Mouse (Mus musculus) cerebellum, adult 2 months (tissue): Measurements from ENCODE around the gene Cabp1. TPM values are rescaled to one million over a fixed set of nuclear protein-coding genes. Genes with fewer than 3 reads are reported as not detected.

ENCODE experiments used
- DNase-seq, 2 experiments: peaks; one replicate each; pipeline ENCODE4 v3.0.0; 2021
- H3K27ac ChIP-seq: fragments of 200-500 bp; 2 replicates; pipeline ENCODE4 v1.5.1; 2012; ENCODE audit warnings: low read length, control low read depth, inconsistent platforms; ENCODE audit not compliant: insufficient read depth
- H3K27me3 ChIP-seq: fragments of 200-500 bp; 2 replicates; pipeline ENCODE4 v1.6.1; 2012; ENCODE audit warnings: inconsistent platforms, mild to moderate bottlenecking, low read length, moderate library complexity; ENCODE audit not compliant: control insufficient read depth, insufficient read depth
- H3K4me1 ChIP-seq: fragments of 200-500 bp; 2 replicates; pipeline ENCODE4 v1.6.1; 2011; ENCODE audit warnings: low read length; ENCODE audit not compliant: control insufficient read depth, insufficient read depth
- H3K4me3 ChIP-seq: fragments of 200-500 bp; replicated peaks from 2 replicates; pipeline ENCODE3; 2011; ENCODE audit warnings: mild to moderate bottlenecking, low read depth, low read length, control low read depth; ENCODE audit not compliant: insufficient read depth
- CTCF ChIP-seq: fragments of 200-500 bp; IDR thresholded peaks from 2 replicates; pipeline ENCODE4 v1.5.1; 2011; ENCODE audit warnings: low read depth, mild to moderate bottlenecking, control low read depth, low read length, moderate library complexity, borderline replicate concordance; ENCODE audit not compliant: insufficient read depth
- POLR2A ChIP-seq: fragments of 200-500 bp; IDR thresholded peaks from 2 replicates; pipeline ENCODE4 v1.6.1; 2011; ENCODE audit warnings: low read length, control low read depth, borderline replicate concordance; ENCODE audit not compliant: insufficient read depth
- WGBS: fragments of 180-500 bp; shearing (Covaris S2); methylation state at CpG from one replicate; pipeline ENCODE4 v1.1.7; 2018; 5-methylcytosine and 5-hydroxymethylcytosine counted together
- polyA plus RNA-seq: library from polyadenylated mRNA; depleted of rRNA; stranded (reverse); fragments of >200 nt; gene quantifications from 2 replicates; pipeline ENCODE4 v1.2.3, GENCODE M21; 2012

Cabp1 gene
- polyA plus RNA-seq, 1 experiment = 294 TPM

- DNase-seq = no peak
- H3K27ac ChIP-seq = no peak overlapping the region
- 54% methylated on average over 8 of the region's 8 CpGs for WGBS
- H3K4me3 ChIP-seq = no peak overlapping the region
- H3K4me1 ChIP-seq = peaks cover 37% of the 10 kb centered on the region
- no peaks in the 10 kb centered on the region for H3K27me3 ChIP-seq
- TF ChIP-seq CTCF (no peak), POLR2A (no peak)
Measured at GRCm38 (mm10) chr5:115182925-115183324, 11.3 kb downstream of the Cabp1 start.

- Histone ChIP-seq H3K27ac (peak overlapping the region; percentile 27; the same call in 1 of the 2 replicates), H3K4me3 (no peak overlapping the region), H3K27me3 (no peaks in the 10 kb centered on the region), H3K4me1 (peaks cover 26% of the 10 kb centered on the region)
- TF ChIP-seq POLR2A = no peak
- TF ChIP-seq CTCF = no peak
- DNase-seq = peak; percentile 78 to 83
- WGBS = 34% methylated on average over 13 of the region's 13 CpGs
Measured at GRCm38 (mm10) chr5:115181248-115181940, 12.8 kb downstream of the Cabp1 start.

- TF ChIP-seq CTCF (0 out of 2 replicates have a peak, but pooled peaks have one; percentile 7), POLR2A (no peak)
- WGBS = 94% methylated on average over 11 of the region's 11 CpGs
- DNase-seq = no peak
- Histone ChIP-seq H3K4me3 (no peak overlapping the region), H3K27ac (no peak overlapping the region), H3K27me3 (no peaks in the 10 kb centered on the region), H3K4me1 (peaks cover 25% of the 10 kb centered on the region)
Measured at GRCm38 (mm10) chr5:115179596-115179995, 14.6 kb downstream of the Cabp1 start.

- Histone ChIP-seq H3K27me3 (no peaks in the 10 kb centered on the region), H3K27ac (no peak overlapping the region), H3K4me1 (peaks cover 22% of the 10 kb centered on the region), H3K4me3 (no peak overlapping the region)
- TF ChIP-seq CTCF (no peak), POLR2A (no peak)
- DNase-seq = no peak
- 85% methylated on average over 6 of the region's 6 CpGs for WGBS
Measured at GRCm38 (mm10) chr5:115177866-115178265, 16.3 kb downstream of the Cabp1 start.

- no peaks in the 10 kb centered on the region for H3K27me3 ChIP-seq
- TF ChIP-seq CTCF (no peak), POLR2A (no peak)
- no peak overlapping the region for H3K27ac ChIP-seq
- no peaks in the 10 kb centered on the region for H3K4me1 ChIP-seq
- 91% methylated on average over 1 of the region's 1 CpGs for WGBS
- no peak for DNase-seq
- no peak overlapping the region for H3K4me3 ChIP-seq
Measured at GRCm38 (mm10) chr5:115174554-115174953, 19.6 kb downstream of the Cabp1 start.

GRCm38 (mm10) chr5:115170150-115170549 lies 24.0 kb downstream of the Cabp1 start:
- Histone ChIP-seq H3K27ac (no peak overlapping the region), H3K27me3 (no peaks in the 10 kb centered on the region), H3K4me1 (peaks cover 18% of the 10 kb centered on the region), H3K4me3 (no peak overlapping the region)
- WGBS = 76% methylated on average over 8 of the region's 8 CpGs
- no peak for TF ChIP-seq CTCF
- TF ChIP-seq POLR2A = no peak
- no peak for DNase-seq

GRCm38 (mm10) chr5:115168641-115169415 lies 25.4 kb downstream of the Cabp1 start:
- no peak for DNase-seq
- Histone ChIP-seq H3K4me3 (no peak overlapping the region), H3K4me1 (peaks cover 18% of the 10 kb centered on the region), H3K27ac (no peak overlapping the region), H3K27me3 (no peaks in the 10 kb centered on the region)
- TF ChIP-seq POLR2A = no peak
- TF ChIP-seq CTCF = no peak
- 33% methylated on average over 27 of the region's 27 CpGs for WGBS

- Histone ChIP-seq H3K27me3 (no peaks in the 10 kb centered on the region), H3K27ac (peak overlapping the region; percentile 37; the same call in 1 of the 2 replicates), H3K4me3 (no peak overlapping the region), H3K4me1 (peaks cover 18% of the 10 kb centered on the region)
- 48% methylated on average over 6 of the region's 6 CpGs for WGBS
- no peak for DNase-seq
- no peak for TF ChIP-seq POLR2A
- TF ChIP-seq CTCF = no peak
Measured at GRCm38 (mm10) chr5:115167396-115167795, 26.8 kb downstream of the Cabp1 start.
